Mouse (Mus musculus) T-helper 1 cell (primary cell): ENCODE measurements at regions not wholly inside any gene's neighbourhood (a gene's known extent, or its start where the extent isn't known, plus 50 kb on each side); places are given as distances from the start of the nearest gene placed in this dataset.

Experiments
- in situ Hi-C: fragments of 300-600 bp; cut with MboI, MseI; formaldehyde crosslinking; loops from one replicate; pipeline ENCODE4 v1.15.1; 2025; ENCODE audit warnings: high pct_unique_total_duplicates

DNA sequence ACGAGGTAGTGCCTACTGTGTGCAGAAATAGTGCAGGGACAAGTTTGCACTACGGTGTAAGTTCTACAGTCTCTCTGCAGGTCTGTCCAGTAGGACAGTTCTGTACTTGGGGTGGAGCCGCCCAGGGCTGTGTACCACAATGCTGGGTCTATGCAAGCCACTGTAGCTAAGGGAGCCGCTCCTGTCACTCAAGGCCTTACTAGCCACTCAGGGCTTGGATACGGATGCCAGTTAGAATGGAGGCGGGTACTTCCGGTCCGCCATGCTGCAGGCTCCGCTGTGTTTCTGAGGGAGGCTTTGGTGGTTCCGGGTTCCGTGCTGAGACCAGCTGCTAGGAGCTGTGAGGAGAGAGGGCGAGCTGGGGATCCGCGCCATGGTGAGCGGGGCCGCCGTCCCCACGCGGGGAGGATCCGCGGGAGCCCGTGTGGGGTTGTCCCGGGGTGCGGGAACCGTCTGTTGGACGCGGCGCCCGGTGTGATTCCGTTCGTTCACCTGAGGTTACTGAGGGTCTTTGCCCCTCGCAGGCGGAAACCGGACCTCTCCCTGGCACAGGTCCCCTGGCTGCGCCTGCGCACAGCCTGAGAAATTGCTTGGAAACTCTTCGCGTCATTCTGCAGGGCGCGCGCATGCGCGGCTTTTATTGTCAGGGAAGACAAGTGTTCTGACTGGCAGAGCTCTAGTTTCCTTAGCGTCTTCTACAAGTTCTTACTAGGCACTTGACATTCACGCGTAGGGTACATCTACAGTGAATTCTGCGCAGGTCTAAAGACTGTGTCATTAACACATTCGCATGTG, 51.0 kb upstream of the Zfp873 start:
- in situ Hi-C loops = loop anchor here (5.0 kb wide), 2 partner anchors 295 to 360 kb away; partner anchors contain the start of gene Zfp433
